Mouse (Mus musculus): ENCODE measurements at regions not wholly inside any gene's neighbourhood (a gene's known extent, or its start where the extent isn't known, plus 50 kb on each side); places are given as distances from the start of the nearest gene placed in this dataset.

- DNase-seq (ENCODE audit: low spot score in 2 of 2), result no peak
These were observed 167.5 kb upstream of the Fam83b start for GRCm38 (mm10) chr9:76734387-76734786.

GRCm38 (mm10) chr9:76733812-76734211 is 166.9 kb upstream of the Fam83b start:
- DNase-seq (ENCODE audit: low spot score in 2 of 2), result no peak

- DNase-seq (ENCODE audit: low spot score in 2 of 2), result no peak
These were observed 156.0 kb upstream of the Fam83b start for GRCm38 (mm10) chr9:76722881-76723280.

- no peak for DNase-seq (ENCODE audit: low spot score in 2 of 2)
These were observed 148.9 kb upstream of the Fam83b start for GRCm38 (mm10) chr9:76715852-76716251.

- no peak for DNase-seq (ENCODE audit: low spot score in 2 of 2)
These were observed 139.5 kb upstream of the Fam83b start for GRCm38 (mm10) chr9:76706451-76706850.

GRCm38 (mm10) chr9:76705786-76706185 is 138.9 kb upstream of the Fam83b start:
- DNase-seq (ENCODE audit: low spot score in 2 of 2), result no peak

GRCm38 (mm10) chr9:76695547-76695946 is 128.6 kb upstream of the Fam83b start:
- DNase-seq (ENCODE audit: low spot score in 2 of 2), result no peak

- DNase-seq (ENCODE audit: low spot score in 2 of 2), result no peak
These were observed 126.1 kb upstream of the Fam83b start for GRCm38 (mm10) chr9:76692976-76693375.

- DNase-seq (ENCODE audit: low spot score in 2 of 2), result peak; percentile 60 to 70
These were observed 93.9 kb upstream of the Fam83b start for GRCm38 (mm10) chr9:76660848-76661247.

- no peak for DNase-seq (ENCODE audit: low spot score in 2 of 2)
These were observed 92.9 kb upstream of the Fam83b start for GRCm38 (mm10) chr9:76659798-76660197.

GRCm38 (mm10) chr9:76653311-76653710 is 86.4 kb upstream of the Fam83b start:
- DNase-seq (ENCODE audit: low spot score in 2 of 2), result no peak

- no peak for DNase-seq (ENCODE audit: low spot score in 2 of 2)
These were observed 82.6 kb upstream of the Fam83b start for GRCm38 (mm10) chr9:76649484-76649883.

- no peak for DNase-seq (ENCODE audit: low spot score in 2 of 2)
These were observed 79.5 kb upstream of the Fam83b start for GRCm38 (mm10) chr9:76646383-76646782.
